Mouse (Mus musculus) T-cell, adult 2 months (primary cell): ENCODE results near the gene Slc22a18.
"Not testable (repeated sequence)": the region's sequence is repeated elsewhere in the genome, so short reads cannot be mapped to it uniquely, and the experiment has no call there.

Experiments used
- DNase-seq: peaks from one replicate; pipeline ENCODE4 v3.0.0; 2022; ENCODE audit warnings: low spot score

The Slc22a18 gene

GRCm38 (mm10) chr7:143503926-143504325 is 30.4 kb downstream of the Slc22a18 start:
- DNase-seq: no peak

- no peak for DNase-seq
These were observed 31.9 kb downstream of the Slc22a18 start for GRCm38 (mm10) chr7:143505411-143505810.

GRCm38 (mm10) chr7:143505823-143506222 is 32.3 kb downstream of the Slc22a18 start:
- DNase-seq: peak; percentile 72

GRCm38 (mm10) chr7:143506271-143506670 is 32.7 kb downstream of the Slc22a18 start:
- DNase-seq: no peak

- DNase-seq: peak; percentile 51
These were observed 33.1 kb downstream of the Slc22a18 start for GRCm38 (mm10) chr7:143506675-143507074.

- DNase-seq: no peak
These were observed 36.0 kb downstream of the Slc22a18 start for GRCm38 (mm10) chr7:143509566-143509965.

GRCm38 (mm10) chr7:143510593-143511334 is 37.2 kb downstream of the Slc22a18 start:
- DNase-seq: no peak

- DNase-seq: no peak
These were observed 37.8 kb downstream of the Slc22a18 start for GRCm38 (mm10) chr7:143511335-143511712.

GRCm38 (mm10) chr7:143513763-143514415 is 40.4 kb downstream of the Slc22a18 start:
- no peak for DNase-seq

GRCm38 (mm10) chr7:143514416-143514768 is 40.9 kb downstream of the Slc22a18 start:
- DNase-seq: no peak

- no peak for DNase-seq
These were observed 45.8 kb downstream of the Slc22a18 start for GRCm38 (mm10) chr7:143519333-143519732.

GRCm38 (mm10) chr7:143532410-143532809 is 58.9 kb downstream of the Slc22a18 start:
- no peak for DNase-seq

- no peak for DNase-seq
These were observed 59.7 kb downstream of the Slc22a18 start for GRCm38 (mm10) chr7:143533284-143533683.

GRCm38 (mm10) chr7:143536251-143536650 is 62.7 kb downstream of the Slc22a18 start:
- no peak for DNase-seq

GRCm38 (mm10) chr7:143538229-143538628 is 64.7 kb downstream of the Slc22a18 start:
- not testable (repeated sequence) for DNase-seq

- no peak for DNase-seq
These were observed 65.1 kb downstream of the Slc22a18 start for GRCm38 (mm10) chr7:143538671-143539070.

- peak; percentile 53 for DNase-seq
These were observed 70.8 kb downstream of the Slc22a18 start for GRCm38 (mm10) chr7:143544368-143544767.

- DNase-seq: peak; percentile 36
These were observed 73.0 kb downstream of the Slc22a18 start for GRCm38 (mm10) chr7:143546554-143546953.

GRCm38 (mm10) chr7:143548231-143548961 is 74.9 kb downstream of the Slc22a18 start:
- peak; percentile 87 for DNase-seq
